Mouse (Mus musculus): ENCODE results near the gene Vgll4. TPM values are rescaled to one million over a fixed set of nuclear protein-coding genes. Genes with fewer than 3 reads are reported as not detected.

Gene Vgll4
- polyA plus RNA-seq, 2 experiments: 4.6 to 5.5 TPM

- Histone ChIP-seq H3K9me3 (ENCODE audit: control insufficient read depth, low read length) (no peaks in the 10 kb centered on the region), H3K27ac (no peak overlapping the region), H3K4me2 (ENCODE audit: low read depth) (no peak overlapping the region), H3K4me3 (ENCODE audit: insufficient read depth in 1 of 2, low read depth in 2 of 2, low read length in 2 of 2) (no peak overlapping the region), H3K36me3 (replicated peaks; ENCODE audit: control insufficient read depth, insufficient read depth, low read depth) (no peaks in the 10 kb centered on the region), H3K27me3 (ENCODE audit: control insufficient read depth, insufficient read depth, low read length) (no peaks in the 10 kb centered on the region), H3K4me1 (replicated peaks; ENCODE audit: control insufficient read depth in 2 of 2, insufficient read depth in 2 of 2, low read length in 1 of 2) (no peaks in the 10 kb centered on the region), H3K9ac (replicated peaks) (no peak overlapping the region)
- no peak for TF ChIP-seq CTCF (IDR thresholded peaks at IDR 0.05; ENCODE audit: low read depth)
- TF ChIP-seq EP300 (IDR thresholded peaks at IDR 0.05; ENCODE audit: low read depth): no peak
- 51% methylated on average over 3 of the region's 3 CpGs for WGBS (ENCODE audit: insufficient replicate concordance)
- ATAC-seq (ENCODE audit: insufficient read depth): no peak
- no peak for DNase-seq (ENCODE audit: low read depth in 3 of 3, low spot score in 3 of 3)
These were observed 34.4 kb downstream of the Vgll4 start for GRCm38 (mm10) chr6:114935362-114935761.

DNA sequence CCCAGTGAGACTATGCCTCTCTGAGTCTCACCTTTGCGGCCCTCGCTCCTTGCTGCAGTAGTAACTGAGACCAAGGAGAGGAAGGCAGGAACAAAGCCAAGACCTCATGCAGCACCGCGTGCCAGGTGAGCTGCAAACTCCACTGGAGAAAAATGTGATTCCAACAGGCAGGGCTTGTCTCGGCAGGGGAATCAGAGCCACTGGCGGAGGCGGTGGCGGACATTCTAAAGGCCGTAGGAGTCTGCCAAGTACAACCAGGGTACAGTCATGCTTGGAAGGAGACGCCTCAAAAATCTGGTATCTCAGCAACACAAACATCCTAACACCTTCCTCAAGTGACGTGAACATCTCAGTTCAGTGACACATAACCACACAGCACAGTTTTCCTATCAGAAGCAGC is 35.7 kb downstream of the Vgll4 start:
- DNase-seq (ENCODE audit: low read depth in 3 of 3, low spot score in 3 of 3): no peak
- 70% methylated on average over 11 of the region's 11 CpGs for WGBS (ENCODE audit: insufficient replicate concordance)
- TF ChIP-seq CTCF (IDR thresholded peaks at IDR 0.05; ENCODE audit: low read depth): no peak
- no peak for TF ChIP-seq EP300 (IDR thresholded peaks at IDR 0.05; ENCODE audit: low read depth)
- Histone ChIP-seq H3K27me3 (ENCODE audit: control insufficient read depth, insufficient read depth, low read length) (no peaks in the 10 kb centered on the region), H3K9me3 (ENCODE audit: control insufficient read depth, low read length) (no peaks in the 10 kb centered on the region), H3K36me3 (replicated peaks; ENCODE audit: control insufficient read depth, insufficient read depth, low read depth) (no peaks in the 10 kb centered on the region), H3K4me1 (replicated peaks; ENCODE audit: control insufficient read depth in 2 of 2, insufficient read depth in 2 of 2, low read length in 1 of 2) (peaks cover 0 to 3% of the 10 kb centered on the region in 2 experiments; a peak in 2 of 4 replicates), H3K4me2 (ENCODE audit: low read depth) (no peak overlapping the region), H3K9ac (replicated peaks) (no peak overlapping the region), H3K4me3 (ENCODE audit: insufficient read depth in 1 of 2, low read depth in 2 of 2, low read length in 2 of 2) (no peak overlapping the region), H3K27ac (no peak overlapping the region)
- ATAC-seq (ENCODE audit: insufficient read depth): no peak

DNA sequence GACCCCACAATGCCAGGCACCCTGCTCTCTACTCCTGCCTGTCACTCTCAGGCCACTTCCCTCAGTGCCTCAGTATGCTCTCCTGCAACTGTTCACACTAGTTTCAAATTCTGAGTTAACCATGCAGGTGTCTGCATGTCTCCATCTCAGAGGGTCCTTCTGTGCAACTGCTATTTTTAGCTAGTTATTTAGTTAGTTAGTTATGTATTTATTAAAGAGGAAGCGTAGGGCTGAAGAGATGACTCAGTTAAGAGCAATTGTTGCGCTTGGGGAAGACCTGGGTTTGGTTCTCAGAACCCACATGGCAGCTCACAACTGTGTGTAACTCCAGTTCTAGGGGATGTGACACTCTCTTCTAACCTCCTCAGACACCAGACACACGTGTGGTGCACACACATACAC is 36.8 kb downstream of the Vgll4 start:
- Histone ChIP-seq H3K27ac (no peak overlapping the region), H3K4me1 (replicated peaks; ENCODE audit: control insufficient read depth in 2 of 2, insufficient read depth in 2 of 2, low read length in 1 of 2) (peaks cover 0 to 3% of the 10 kb centered on the region in 2 experiments; a peak in 2 of 4 replicates), H3K9ac (replicated peaks) (no peak overlapping the region), H3K4me3 (ENCODE audit: insufficient read depth in 1 of 2, low read depth in 2 of 2, low read length in 2 of 2) (no peak overlapping the region), H3K4me2 (ENCODE audit: low read depth) (no peak overlapping the region), H3K9me3 (ENCODE audit: control insufficient read depth, low read length) (no peaks in the 10 kb centered on the region), H3K27me3 (ENCODE audit: control insufficient read depth, insufficient read depth, low read length) (no peaks in the 10 kb centered on the region), H3K36me3 (replicated peaks; ENCODE audit: control insufficient read depth, insufficient read depth, low read depth) (no peaks in the 10 kb centered on the region)
- no peak for TF ChIP-seq CTCF (IDR thresholded peaks at IDR 0.05; ENCODE audit: low read depth)
- no peak for TF ChIP-seq EP300 (IDR thresholded peaks at IDR 0.05; ENCODE audit: low read depth)
- no peak for DNase-seq (ENCODE audit: low read depth in 3 of 3, low spot score in 3 of 3)
- ATAC-seq (ENCODE audit: insufficient read depth): no peak
- 60% methylated on average over 3 of the region's 3 CpGs for WGBS (ENCODE audit: insufficient replicate concordance)

DNA sequence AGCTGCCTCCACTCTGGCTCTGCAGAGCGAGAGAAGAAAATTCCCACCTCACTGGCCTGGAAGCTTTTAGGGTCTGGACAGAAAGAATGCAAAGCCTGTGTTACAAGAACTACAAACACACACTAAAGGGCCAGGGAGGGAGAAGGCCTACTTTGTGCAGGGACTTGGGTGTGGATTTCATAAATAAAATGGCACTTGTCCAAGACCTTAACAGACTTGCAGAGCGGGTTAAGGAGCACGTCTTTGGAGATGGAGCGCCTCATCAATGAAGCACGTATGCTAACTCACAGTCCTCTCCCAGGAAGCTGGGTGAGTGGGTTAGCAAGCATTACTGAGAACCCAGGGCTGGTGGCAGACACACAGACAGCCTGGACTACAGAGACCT is 37.7 kb downstream of the Vgll4 start:
- Histone ChIP-seq H3K4me2 (ENCODE audit: low read depth) (no peak overlapping the region), H3K27me3 (ENCODE audit: control insufficient read depth, insufficient read depth, low read length) (no peaks in the 10 kb centered on the region), H3K4me3 (ENCODE audit: insufficient read depth in 1 of 2, low read depth in 2 of 2, low read length in 2 of 2) (no peak overlapping the region), H3K9me3 (ENCODE audit: control insufficient read depth, low read length) (no peaks in the 10 kb centered on the region), H3K27ac (no peak overlapping the region), H3K9ac (replicated peaks) (no peak overlapping the region), H3K4me1 (replicated peaks; ENCODE audit: control insufficient read depth in 2 of 2, insufficient read depth in 2 of 2, low read length in 1 of 2) (peaks cover 0 to 3% of the 10 kb centered on the region in 2 experiments; a peak in 2 of 4 replicates), H3K36me3 (replicated peaks; ENCODE audit: control insufficient read depth, insufficient read depth, low read depth) (no peaks in the 10 kb centered on the region)
- TF ChIP-seq EP300 (IDR thresholded peaks at IDR 0.05; ENCODE audit: low read depth): no peak
- no peak for TF ChIP-seq CTCF (IDR thresholded peaks at IDR 0.05; ENCODE audit: low read depth)
- DNase-seq (ENCODE audit: low read depth in 3 of 3, low spot score in 3 of 3) (no peak), ATAC-seq (ENCODE audit: insufficient read depth) (no peak)
- 70% methylated on average over 5 of the region's 5 CpGs for whole genome bisulfite sequencing (ENCODE audit: insufficient replicate concordance)

DNA sequence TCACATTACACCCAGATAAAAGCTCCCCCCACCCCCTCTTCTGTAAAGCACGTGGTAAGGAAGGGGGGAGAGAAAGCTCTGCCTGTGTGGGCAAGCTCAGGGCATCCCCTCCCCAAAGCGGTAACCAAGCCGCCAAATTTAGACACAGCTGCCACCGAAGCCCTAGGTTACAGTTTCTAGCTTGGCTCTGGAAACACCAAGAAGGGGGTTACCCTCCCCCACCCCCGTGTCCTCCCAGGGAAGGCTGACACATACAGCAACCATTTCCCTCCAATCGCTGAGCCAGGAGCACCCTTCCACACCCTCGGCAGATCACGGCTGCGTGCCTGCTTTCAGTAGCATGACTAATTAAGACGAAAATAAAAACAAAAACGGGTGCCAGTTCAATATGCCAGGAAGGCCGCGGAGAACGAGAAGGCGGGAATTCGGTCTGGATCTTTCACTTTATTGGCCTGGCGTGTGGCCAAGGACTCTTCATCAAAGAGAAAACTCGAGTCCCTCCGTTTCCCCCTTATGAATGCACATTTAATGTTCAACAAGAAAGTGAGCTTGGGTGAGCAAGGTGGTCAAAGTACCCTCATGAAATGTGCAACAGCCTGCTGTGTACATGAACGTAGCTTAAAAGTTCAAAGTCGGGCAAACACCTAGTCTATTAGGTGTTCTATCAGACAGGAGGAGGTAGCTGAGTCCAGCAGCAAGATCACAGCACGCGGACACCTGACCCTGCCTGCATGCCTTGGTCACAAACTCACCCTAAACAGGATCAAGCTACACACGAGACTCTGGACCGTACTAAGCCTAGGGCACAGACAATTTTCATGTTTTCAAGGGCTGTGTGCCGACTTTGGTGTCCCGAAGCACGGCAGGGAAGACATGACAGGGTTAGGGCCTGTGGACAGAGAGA is 38.3 kb downstream of the Vgll4 start:
- Histone ChIP-seq H3K4me1 (replicated peaks; ENCODE audit: control insufficient read depth in 2 of 2, insufficient read depth in 2 of 2, low read length in 1 of 2) (peaks cover 0 to 3% of the 10 kb centered on the region in 2 experiments; a peak in 2 of 4 replicates), H3K27ac (no peak overlapping the region), H3K4me2 (ENCODE audit: low read depth) (no peak overlapping the region), H3K27me3 (ENCODE audit: control insufficient read depth, insufficient read depth, low read length) (no peaks in the 10 kb centered on the region), H3K36me3 (replicated peaks; ENCODE audit: control insufficient read depth, insufficient read depth, low read depth) (no peaks in the 10 kb centered on the region), H3K9ac (replicated peaks) (no peak overlapping the region), H3K4me3 (ENCODE audit: insufficient read depth in 1 of 2, low read depth in 2 of 2, low read length in 2 of 2) (no peak overlapping the region), H3K9me3 (ENCODE audit: control insufficient read depth, low read length) (no peaks in the 10 kb centered on the region)
- TF ChIP-seq CTCF (IDR thresholded peaks at IDR 0.05; ENCODE audit: low read depth) (no peak), EP300 (IDR thresholded peaks at IDR 0.05; ENCODE audit: low read depth) (no peak)
- 68% methylated on average over 28 of the region's 28 CpGs for WGBS (ENCODE audit: insufficient replicate concordance)
- ATAC-seq (ENCODE audit: insufficient read depth) (no peak), DNase-seq (ENCODE audit: low read depth in 3 of 3, low spot score in 3 of 3) (no peak)

All from liver, embryonic 14.5 days (tissue).